Mouse (Mus musculus) erythroblast, embryonic 14.5 days (primary cell): ENCODE measurements around the gene Kif18b.

Experiments used
- GATA1 ChIP-seq: IDR thresholded peaks from 2 replicates; pipeline ENCODE4 v1.6.1; 2012; ENCODE audit warnings: low read length, inconsistent platforms, mixed read lengths
- TAL1 ChIP-seq: IDR thresholded peaks from 3 replicates; pipeline ENCODE4 v1.6.1; 2012; ENCODE audit warnings: low read length, inconsistent platforms, mixed read lengths

- TF ChIP-seq GATA1 (no peak), TAL1 (no peak)
Observed at GRCm38 (mm10) chr11:102898408-102898807, 26.5 kb downstream of the Kif18b start.
